Mouse (Mus musculus) ZHBTc4 (cell line): ENCODE data around the gene Asb7.
A peak's percentile ranks its signal among the peaks of the same experiment; 100 is the strongest.

Experiments
- DNase-seq: peaks from one replicate; pipeline ENCODE4 v3.0.0-alpha.2; 2011; ENCODE audit warnings: low read depth, low spot score

Asb7 gene

DNA sequence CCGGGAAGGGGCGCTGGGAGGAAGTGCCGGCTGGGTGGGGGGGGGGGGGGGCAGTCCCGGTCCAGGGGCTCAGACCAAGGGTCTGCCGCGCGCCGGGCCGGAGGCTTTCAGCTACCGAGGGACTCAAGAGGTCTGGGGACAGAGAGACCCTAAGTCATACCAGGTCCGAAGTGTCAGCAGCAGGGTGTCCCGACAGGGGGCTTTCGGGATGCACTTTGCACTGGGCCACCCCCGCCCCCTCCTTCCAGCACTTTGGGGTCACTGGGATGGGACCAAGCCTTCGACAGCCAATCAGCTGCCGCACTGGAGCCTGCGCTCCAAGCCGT, at the start of gene Asb7:
TSS of gene Asb7 (minus strand) at position 303 of the 326 bp plus-strand sequence.
- DNase-seq, result no peak

DNA sequence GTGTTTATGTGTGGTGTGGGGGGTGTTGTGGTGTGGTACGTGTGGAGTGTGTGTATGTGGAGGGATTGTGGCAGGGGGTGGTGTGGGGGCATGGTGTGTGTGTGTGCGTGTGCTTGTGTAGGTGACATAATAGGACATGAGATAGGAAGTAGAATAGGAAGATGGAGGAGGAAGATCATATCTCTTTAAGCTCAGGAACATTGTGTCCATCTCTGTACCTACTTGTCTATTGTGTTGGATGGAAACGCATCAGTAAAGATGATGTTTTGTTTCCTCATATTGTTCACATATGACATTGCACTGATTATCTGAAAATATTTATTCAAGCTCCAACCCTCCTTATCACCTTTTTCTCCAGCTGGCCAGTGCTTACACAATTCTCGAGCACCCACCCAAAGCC, 48.0 kb upstream of the Asb7 start:
- DNase-seq, result no peak

DNA sequence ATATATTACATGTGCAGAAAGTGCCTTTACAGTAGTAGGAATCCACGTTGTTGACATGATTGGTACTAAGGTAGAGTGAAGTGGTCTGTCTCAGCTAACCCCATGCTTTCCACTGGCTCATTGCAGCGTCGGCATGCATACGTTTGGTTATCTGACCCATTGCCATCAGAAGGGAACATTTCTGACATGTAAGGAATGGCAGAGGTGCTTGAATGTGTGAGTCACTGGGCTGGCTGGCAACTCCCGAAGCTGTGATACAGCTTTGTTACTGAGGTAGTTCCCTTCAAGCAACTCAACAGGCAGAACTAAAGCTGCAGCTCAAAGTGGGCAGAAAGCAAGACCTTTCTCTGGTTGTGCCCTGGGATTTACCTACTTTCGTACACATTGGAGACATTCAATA, 45.6 kb upstream of the Asb7 start:
- no peak for DNase-seq

DNA sequence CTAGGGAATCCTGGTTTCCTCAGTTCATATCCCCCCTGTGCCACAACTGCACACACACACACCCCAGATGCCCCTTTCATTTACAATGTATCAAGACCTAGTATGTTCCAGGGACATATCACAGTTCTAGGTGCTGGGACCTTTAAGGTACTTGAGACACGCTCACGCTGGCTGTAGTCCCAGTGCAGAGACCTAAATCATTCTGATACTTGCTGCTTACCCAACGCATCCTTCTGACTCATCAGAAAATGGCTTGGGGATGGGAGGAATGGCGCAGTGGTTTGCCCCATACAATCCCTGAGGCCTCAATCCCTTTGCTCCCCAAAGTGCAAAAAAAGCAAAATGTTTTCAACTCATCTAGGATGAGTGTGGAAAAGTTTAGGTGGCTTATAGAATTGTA, 45.1 kb upstream of the Asb7 start:
- no peak for DNase-seq

DNA sequence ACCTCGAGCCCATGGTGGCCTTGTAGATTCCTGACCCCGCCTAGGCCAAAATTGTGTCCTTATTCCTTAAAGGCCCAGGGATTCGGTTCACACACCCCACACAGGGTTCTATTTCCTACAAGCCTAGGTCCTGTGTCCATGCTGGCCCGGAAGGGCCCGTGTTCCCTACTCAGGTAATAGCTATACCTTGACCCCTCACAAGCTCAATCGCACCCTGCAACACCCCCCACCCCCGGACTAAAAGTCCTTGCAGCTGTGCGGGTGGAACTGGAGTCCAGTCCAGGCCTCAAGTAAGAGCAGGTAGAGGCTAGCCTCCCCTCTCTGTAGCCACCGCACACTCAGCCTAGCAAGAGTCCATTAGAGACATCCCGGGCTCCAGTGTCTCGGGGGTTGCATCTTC, 44.5 kb upstream of the Asb7 start:
- no peak for DNase-seq

DNA sequence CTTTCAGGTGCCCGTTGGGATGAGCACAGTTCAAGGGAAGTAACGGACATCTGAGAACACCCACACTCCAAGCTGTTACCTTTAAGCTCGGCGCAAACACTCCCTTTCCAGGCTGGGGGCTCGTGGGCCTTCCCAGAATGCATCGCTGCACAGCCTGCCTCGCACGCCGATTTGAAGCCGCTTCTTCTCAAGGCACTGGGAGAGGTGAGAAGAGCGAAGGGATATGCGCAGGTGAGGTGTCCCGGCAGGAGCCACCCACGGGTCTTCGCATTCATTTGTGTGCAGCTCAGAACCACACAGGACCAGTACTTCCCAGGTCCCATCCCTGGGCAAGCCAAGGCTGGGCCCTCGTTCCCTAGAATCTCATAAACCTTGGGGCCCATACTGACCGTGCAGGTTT, 44.0 kb upstream of the Asb7 start:
- DNase-seq, result no peak

DNA sequence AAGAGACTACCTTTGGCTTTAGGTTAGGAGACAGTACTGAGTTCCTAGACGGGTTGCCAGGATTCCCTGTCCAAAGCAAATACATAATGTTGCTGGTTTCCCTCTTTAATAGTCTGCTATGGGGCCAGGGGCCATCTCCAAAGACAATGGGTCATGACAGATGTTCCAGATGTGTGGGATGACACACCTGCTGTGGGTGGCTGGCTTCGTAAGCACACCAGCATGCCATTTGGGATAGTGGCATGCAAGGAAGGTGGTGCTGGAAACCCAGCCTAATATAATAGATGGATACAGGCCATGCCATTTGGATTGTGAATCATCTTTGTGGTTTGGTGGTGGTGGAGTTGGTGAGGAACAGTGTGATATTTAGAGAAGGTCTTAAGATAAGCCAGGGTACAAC, 39.8 kb upstream of the Asb7 start:
- DNase-seq, result no peak

DNA sequence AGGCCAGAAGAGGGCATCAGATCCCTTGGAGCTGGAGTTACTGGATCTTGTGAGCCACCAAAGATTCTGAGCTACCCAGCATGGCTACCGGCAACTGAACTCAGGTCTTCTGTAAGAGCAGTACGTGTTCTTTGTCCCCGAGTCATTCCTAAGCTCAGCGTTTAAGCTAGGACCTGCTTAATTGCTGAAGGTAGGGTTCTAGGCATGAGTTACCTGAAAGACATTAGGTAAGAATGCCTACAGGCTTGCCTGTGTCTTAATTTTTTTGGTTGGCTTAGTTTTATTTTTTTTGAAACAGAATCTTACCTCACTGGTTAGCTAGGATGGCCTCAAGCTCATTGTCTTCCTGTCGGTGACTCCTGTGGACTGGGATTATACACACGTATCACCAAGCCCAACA, 38.7 kb upstream of the Asb7 start:
- DNase-seq, result no peak

DNA sequence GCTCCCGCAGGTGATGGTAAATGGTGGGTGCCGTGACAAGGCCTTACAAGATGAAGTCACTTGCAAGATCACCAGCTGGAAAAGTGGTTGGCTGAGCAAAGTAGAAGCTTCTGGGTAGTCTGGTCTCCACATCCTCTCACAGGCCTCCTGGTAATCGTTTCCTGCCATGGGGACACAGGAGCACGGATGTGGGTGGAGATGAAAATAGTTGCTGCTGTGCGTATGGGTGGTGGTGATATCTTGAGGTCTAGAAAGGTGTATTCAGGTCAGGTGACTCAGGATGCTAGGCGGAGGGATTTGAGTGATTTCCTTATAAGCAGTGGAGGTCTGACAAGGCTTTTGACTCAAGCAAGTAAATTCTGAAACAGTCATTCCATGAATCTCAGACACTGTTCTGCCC, 35.6 kb upstream of the Asb7 start:
- no peak for DNase-seq

DNA sequence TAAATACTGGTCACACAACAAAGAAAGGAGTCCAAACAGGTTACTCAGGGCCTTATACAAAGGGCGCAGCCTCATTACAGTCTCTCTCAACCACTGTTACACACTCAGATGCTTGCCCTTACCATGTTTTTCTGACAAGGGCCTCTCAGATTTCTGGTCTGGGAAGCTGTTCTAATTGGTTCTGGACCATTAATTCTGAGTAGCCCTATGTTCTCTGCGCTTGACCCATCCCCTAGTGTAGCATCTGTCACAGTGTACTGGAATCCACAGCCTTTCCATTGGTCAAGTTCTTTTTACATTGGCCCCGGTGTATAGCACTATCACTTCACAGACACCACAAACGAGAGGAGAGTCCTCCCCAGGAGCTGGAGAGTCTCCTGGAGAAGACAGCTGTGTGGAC, 35.1 kb upstream of the Asb7 start:
- DNase-seq, result no peak

DNA sequence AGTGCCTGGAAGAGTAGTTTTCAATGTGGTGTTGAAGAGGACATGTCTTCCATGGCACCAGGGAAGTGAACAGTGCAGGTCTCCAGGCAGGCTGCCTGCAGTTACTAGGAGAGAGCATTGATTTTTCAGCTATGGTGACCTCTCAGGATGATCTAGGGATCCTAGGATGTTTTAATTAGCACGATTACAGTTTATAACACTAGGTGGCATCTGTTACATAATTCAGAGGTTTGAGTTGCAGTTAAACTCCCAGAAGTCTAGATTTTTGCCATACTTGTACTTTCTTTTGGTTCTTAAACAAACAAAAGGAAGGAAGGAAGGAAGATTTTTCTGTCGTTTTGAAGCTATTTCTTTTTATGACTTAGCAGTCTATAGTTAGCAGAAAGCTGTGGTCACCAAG, 21.8 kb upstream of the Asb7 start:
- DNase-seq, result no peak

DNA sequence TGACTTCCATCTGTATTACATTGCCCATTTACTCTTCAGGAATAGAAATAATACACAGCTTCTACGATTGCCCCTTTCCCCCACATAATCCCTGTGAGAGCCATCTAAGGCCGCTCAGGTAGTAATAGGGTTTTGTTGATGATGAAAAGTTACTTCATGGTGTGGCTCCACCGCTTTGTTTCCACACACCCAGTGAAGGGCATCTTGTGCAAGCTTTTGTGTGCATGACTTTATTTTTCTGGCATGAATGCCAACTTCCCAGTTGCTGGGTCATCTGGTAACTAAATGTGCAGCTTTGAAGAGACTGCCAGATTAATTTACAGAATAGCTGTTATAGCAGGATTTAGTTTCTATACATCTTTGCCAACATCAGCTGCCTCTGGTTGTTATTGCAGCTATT, 15.2 kb upstream of the Asb7 start:
- DNase-seq, result no peak

DNA sequence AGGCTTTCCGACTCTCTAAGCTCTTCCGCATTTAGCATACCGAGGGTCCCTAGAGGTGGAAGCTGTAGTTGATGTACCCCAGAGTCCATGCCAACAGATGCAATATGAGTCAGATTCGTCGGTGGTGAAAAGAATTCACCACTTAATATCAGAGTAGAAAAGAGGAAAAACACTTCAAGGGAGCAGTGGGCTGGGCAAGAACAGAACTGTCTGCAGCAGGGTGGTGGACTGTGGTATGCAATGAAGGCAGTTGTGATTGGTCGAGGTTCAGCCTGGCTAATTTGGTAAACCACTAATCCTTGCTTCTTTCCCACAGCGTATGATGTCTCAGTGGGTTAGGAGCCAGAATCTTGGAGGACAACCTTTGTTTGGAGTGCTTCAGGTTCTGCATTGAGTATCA, 13.3 kb upstream of the Asb7 start:
- DNase-seq, result no peak

DNA sequence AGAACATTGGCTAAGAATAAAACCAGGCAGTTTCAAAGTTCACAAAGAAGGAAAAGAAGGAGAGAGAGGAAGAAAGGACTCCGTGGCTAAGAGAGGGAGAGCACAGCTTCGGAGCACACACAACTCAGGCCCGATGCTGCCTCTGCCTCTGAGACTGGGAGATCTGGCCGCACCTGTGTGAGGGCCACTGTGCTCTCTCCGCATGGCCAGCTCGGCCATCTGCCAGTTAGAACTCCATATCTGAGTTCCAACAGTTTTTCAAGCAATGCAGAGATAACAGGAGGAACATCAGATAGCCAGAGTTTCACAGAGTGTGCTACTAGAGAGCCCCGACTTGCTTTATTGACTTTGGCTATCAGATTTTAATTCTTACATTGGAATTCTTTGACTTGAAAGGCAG, 5.1 kb upstream of the Asb7 start:
- no peak for DNase-seq

DNA sequence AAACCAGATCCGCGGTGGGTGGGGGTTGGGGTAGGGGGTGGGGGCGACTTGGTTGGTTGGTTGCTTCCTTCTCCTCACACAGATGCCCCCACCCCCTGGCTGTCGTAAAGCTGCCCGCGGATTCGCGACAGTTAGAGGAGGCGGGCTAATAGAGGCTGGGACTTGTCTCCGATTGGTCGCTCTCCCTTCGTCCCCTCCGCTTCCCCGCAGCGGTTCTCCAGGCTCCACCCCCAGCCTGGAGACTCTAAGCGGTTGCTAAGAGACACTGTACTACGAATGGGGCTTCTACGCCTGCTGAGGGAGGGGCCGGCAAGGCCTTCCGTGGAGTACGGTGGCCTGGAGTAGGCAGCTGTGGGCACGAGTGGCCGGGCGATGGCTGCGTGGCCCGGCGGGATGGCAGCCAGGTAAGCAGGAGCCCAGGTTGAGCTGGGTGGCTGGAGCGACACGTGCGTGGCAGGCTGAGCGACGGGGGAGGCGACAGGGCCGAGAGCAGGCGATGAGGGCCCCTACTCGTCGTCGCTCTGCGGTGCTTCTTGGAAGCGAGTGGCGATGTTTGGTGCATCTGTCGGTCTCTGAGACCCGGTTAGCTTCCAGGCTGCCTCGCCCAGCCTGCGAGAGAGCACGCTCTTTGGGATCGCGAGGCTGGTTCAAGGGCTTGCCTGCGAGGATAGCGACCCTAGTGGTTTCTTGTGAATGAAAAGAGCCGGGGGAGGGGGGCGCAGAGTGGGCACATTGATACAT, 394 bp upstream of the Asb7 start, which contains the start of gene Lins1:
TSS of gene Lins1 (plus strand) at position 270 of the 741 bp plus-strand sequence.
- peak; percentile 100 for DNase-seq

DNA sequence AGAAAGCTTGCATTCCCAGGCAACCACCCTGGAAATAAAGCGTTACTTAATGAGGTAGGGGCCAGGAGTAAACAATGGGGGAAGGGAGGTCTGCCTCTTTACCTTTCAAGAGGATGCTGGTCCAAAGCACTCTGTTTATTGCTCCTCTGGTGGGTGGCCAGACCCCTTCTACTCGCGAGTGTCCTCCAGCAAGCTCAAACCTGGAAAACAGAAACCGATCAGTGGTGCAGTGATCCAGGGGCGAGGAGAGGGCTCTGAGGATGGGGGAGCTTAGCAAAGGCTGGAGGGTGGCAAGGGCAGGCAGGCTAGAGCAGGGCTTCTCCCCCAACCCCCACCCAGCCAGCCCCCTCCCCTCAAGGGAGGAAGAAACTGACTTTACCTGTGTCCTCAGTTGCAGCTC, 675 bp downstream of the Asb7 start:
- peak; percentile 2 for DNase-seq

DNA sequence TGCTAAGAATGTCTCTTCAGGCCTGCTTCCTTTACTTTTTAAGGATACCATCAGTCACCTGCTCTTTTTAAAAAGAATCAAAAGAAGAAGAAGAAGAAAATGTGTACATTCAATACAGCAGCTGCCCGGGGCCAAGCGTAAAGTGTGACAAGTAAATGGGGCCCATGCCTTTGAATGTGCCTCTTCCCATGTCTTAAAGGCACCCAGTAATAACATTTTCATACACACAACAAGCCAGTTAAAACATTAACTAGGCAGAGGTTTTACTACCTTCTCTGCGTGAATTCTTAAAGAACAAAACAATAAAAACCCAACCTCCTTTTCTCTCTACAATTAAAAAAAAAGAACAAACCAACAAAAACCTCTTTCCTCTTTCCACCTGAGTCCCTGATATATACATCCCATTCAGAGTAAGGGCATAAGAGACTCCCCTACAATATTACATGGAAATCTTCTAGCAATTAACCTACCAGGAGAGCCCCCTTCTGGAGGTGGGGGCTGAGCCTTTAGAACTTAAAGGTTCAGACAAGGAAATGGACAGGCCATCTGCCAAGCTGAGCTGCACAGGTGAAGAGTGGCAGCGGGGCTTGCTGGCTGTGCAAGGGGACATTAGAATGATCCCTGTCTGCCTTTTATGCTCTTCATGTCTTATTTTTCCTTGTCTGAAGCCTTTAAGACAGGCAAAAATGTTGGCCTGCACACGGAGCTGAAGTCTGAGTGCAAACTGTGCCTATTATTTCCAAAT, 7.1 kb downstream of the Asb7 start:
- DNase-seq, result no peak

DNA sequence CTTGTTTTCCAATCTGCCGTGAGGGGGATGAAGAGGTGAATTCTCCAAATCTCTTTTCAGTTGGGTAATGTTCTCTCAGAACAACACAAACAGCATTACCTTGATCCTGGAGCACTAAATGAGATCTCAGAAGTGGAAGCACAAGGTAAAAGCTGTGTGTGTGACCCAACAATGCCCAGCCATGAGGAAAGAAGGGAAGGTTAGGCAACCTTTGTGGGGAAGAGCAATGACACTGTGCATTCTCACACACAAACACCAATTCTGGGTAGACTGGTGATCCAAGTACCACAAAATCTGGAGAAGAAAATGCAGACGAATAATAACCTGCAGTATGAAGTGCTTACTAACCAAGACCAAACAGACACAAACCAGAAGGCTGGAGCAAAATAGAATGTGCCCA, 13.6 kb downstream of the Asb7 start:
- DNase-seq, result no peak

DNA sequence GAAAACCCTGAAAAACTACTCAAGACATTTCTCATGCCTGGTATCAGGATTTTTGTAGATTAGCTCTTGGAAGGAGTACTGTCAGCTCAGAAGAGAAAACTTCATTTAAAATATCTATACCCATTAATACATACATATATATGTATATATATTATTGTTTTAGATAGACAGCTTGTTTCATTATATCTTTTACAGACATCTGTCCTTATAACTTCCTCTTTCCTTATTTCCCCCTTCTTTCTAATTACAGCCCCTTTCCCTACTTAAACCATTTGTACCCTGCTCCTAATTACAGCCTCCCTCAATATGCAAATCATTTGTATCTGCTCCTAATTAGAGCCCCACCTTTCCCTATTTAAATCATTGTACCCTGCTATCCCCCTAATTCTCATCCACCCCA, 22.3 kb downstream of the Asb7 start:
- no peak for DNase-seq

DNA sequence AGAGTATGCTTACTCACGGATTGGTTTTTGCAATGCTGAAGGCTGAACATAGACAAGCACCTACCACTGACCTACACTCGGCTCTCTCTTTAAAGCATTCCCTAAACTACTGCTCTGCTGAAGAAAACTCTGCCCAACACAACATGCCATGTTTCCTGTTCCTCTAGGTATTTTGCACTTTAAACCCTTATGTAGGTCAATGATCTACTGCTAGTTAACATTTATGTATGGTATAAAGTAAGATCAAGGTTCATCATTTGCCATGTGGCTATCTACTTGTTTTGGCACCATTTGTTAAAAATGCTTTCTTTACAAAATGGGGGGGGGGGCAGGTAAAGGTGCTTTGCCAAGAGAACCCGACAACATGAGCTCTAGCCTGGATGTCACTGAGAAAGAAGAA, 25.8 kb downstream of the Asb7 start:
- DNase-seq, result no peak

DNA sequence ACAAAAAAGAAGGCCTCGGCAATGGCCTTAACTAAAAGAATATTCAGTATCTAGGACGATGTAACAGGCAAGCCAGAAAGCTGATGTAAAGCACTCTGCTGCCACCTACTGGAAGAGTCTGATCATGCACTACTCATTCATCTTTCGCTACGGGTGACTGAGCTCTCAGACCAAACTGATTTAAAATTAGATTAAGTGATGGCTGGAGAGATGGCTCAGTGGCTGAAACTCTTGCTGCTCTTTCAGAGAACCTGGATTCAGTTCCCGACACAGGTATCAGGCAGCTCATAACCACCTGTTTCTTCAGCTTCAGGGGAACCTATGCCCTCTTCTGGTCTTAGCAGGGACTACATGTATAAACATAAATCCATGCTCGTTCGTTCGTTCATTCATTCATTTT, 27.8 kb downstream of the Asb7 start:
- peak; percentile 80 for DNase-seq

DNA sequence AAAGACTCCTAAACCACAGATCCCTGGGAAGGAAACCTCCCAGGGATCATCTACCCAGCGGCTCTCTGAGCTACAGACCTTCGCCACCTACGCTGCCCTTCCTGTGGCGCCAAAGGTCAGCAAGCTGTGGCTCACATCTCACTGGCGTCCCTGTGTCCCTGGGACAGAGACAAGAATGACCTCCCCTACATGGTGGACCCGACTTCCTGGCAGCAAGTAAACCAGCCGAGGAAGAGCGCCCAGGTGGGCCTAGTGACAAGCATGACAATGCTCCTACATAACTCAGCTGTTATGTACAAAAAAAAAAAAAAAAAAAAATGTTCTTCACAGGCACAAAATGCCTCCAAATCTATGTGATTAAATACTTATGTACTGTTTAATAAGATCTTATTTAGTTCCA, 28.4 kb downstream of the Asb7 start:
- peak; percentile 10 for DNase-seq

DNA sequence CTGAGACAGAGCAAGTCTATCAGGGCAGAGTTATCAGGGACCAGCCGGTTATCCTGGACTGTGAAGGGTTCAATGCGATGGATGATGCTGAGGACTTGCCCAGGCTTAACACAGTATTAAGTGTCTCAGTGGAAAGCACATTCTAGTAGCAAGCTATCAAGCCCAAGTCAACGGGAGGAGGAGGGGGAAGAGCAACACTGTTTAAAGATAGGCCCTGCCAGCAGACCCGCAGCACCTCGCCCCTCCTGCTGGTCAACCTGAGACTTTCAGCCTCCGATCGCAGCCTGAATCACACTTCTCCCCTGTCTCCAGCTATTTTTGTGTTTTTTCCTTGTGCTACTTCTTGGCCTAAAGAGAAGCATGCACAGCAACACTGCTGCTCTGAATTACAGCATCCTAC, 29.1 kb downstream of the Asb7 start:
- DNase-seq, result peak; percentile 80

DNA sequence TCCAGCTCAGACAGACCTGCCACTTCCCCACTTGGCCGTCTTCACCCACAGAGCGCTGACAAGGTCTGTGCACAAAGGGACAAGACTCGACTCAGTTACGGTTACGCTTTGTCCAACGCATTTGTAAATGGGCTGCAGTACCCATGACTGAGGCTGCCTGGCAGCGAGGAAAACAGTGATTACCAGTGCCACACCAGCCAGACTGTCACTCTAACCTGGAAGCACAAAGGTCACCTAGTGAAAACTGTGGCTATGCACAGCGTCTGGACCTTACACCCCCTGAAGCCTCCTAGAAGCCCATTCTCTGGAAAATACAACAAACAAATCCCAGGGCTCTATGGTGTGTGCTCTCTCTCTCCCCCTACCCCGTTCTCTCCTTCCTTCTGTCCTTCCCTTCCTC, 33.9 kb downstream of the Asb7 start:
- DNase-seq, result no peak
